Mouse (Mus musculus): ENCODE data around the gene Lrch3. TPM values are rescaled to one million over a fixed set of nuclear protein-coding genes. Genes with fewer than 3 reads are reported as not detected.
"Not testable (repeated sequence)": the region's sequence is repeated elsewhere in the genome, so short reads cannot be mapped to it uniquely, and the experiment has no call there.

The Lrch3 gene
- total RNA-seq, 2 experiments from 2014 or later, result 37.7 to 39.3 TPM

- intact Hi-C loops (cut with DNase I), result loop anchor here (2.0 kb wide), 1 partner anchor 31 kb away; no protein-coding TSS in a partner anchor
- no peak for DNase-seq (ENCODE audit: extremely low spot score in 1 of 2, low spot score in 2 of 2)
- Histone ChIP-seq H3K4me3 (peak overlapping the region; percentile 100), H3K27ac (no peak overlapping the region)
- TF ChIP-seq CTCF (IDR thresholded peaks at IDR 0.05), result no peak
Observed at GRCm38 (mm10) chr16:32915292-32916068, 1.6 kb downstream of the Lrch3 start.

GRCm38 (mm10) chr16:32926629-32927028, 12.7 kb downstream of the Lrch3 start:
- H3K4me3 ChIP-seq; intact Hi-C loops (cut with DNase I); DNase-seq (ENCODE audit: extremely low spot score in 1 of 2, low spot score in 2 of 2); H3K27ac ChIP-seq: not testable (repeated sequence)

- TF ChIP-seq CTCF (IDR thresholded peaks at IDR 0.05), result no peak
- no peak for DNase-seq (ENCODE audit: extremely low spot score in 1 of 2, low spot score in 2 of 2)
- Histone ChIP-seq H3K27ac (no peak overlapping the region), H3K4me3 (no peak overlapping the region)
- intact Hi-C loops (cut with DNase I), result no loop called here
Observed at GRCm38 (mm10) chr16:32927044-32927443, 13.1 kb downstream of the Lrch3 start.

GRCm38 (mm10) chr16:32929918-32930317, 16.0 kb downstream of the Lrch3 start:
- DNase-seq (ENCODE audit: extremely low spot score in 1 of 2, low spot score in 2 of 2), result no peak
- Histone ChIP-seq H3K27ac (no peak overlapping the region), H3K4me3 (no peak overlapping the region)
- TF ChIP-seq CTCF (IDR thresholded peaks at IDR 0.05), result no peak
- intact Hi-C loops (cut with DNase I), result no loop called here

GRCm38 (mm10) chr16:32934470-32934869, 20.6 kb downstream of the Lrch3 start:
- TF ChIP-seq CTCF (IDR thresholded peaks at IDR 0.05), result no peak
- DNase-seq (ENCODE audit: extremely low spot score in 1 of 2, low spot score in 2 of 2), result no peak
- H3K4me3 ChIP-seq, result no peak overlapping the region
- intact Hi-C loops (cut with DNase I), result no loop called here
- H3K27ac ChIP-seq, result no peak overlapping the region

GRCm38 (mm10) chr16:32935088-32935487, 21.2 kb downstream of the Lrch3 start:
- no peak for TF ChIP-seq CTCF (IDR thresholded peaks at IDR 0.05)
- Histone ChIP-seq H3K27ac (peak overlapping the region; percentile 48), H3K4me3 (no peak overlapping the region)
- intact Hi-C loops (cut with DNase I), result no loop called here
- DNase-seq (ENCODE audit: extremely low spot score in 1 of 2, low spot score in 2 of 2), result no peak

- no peak overlapping the region for H3K4me3 ChIP-seq
- DNase-seq (ENCODE audit: extremely low spot score in 1 of 2, low spot score in 2 of 2), result no peak
- no peak overlapping the region for H3K27ac ChIP-seq
- intact Hi-C loops (cut with DNase I), result no loop called here
- no peak for TF ChIP-seq CTCF (IDR thresholded peaks at IDR 0.05)
Observed at GRCm38 (mm10) chr16:32937358-32937757, 23.5 kb downstream of the Lrch3 start.

- H3K4me3 ChIP-seq; intact Hi-C loops (cut with DNase I); H3K27ac ChIP-seq: not testable (repeated sequence)
- peak; percentile 36 to 65 for DNase-seq (ENCODE audit: extremely low spot score in 1 of 2, low spot score in 2 of 2)
Observed at GRCm38 (mm10) chr16:32939301-32939700, 25.4 kb downstream of the Lrch3 start.

GRCm38 (mm10) chr16:32939716-32940115, 25.8 kb downstream of the Lrch3 start:
- H3K27ac ChIP-seq; DNase-seq (ENCODE audit: extremely low spot score in 1 of 2, low spot score in 2 of 2); H3K4me3 ChIP-seq; intact Hi-C loops (cut with DNase I): not testable (repeated sequence)

- intact Hi-C loops (cut with DNase I); H3K27ac ChIP-seq; DNase-seq (ENCODE audit: extremely low spot score in 1 of 2, low spot score in 2 of 2); H3K4me3 ChIP-seq: not testable (repeated sequence)
Observed at GRCm38 (mm10) chr16:32941226-32941625, 27.3 kb downstream of the Lrch3 start.

- no peak for DNase-seq (ENCODE audit: extremely low spot score in 1 of 2, low spot score in 2 of 2)
Observed at GRCm38 (mm10) chr16:32942694-32943093, 28.8 kb downstream of the Lrch3 start.

GRCm38 (mm10) chr16:32945379-32945778, 31.5 kb downstream of the Lrch3 start:
- TF ChIP-seq CTCF (IDR thresholded peaks at IDR 0.05), result no peak
- H3K27ac ChIP-seq, result peak overlapping the region; percentile 36; the same call in 1 of the 2 replicates
- no peak for DNase-seq (ENCODE audit: extremely low spot score in 1 of 2, low spot score in 2 of 2)
- H3K4me3 ChIP-seq, result no peak overlapping the region
- intact Hi-C loops (cut with DNase I), result no loop called here

More at GRCm38 (mm10) chr16:32942694-32943093, 28.8 kb downstream of the Lrch3 start:
- Histone ChIP-seq H3K4me3 (no peak overlapping the region), H3K27ac (no peak overlapping the region)
- TF ChIP-seq CTCF (IDR thresholded peaks at IDR 0.05), result no peak
- intact Hi-C loops (cut with DNase I), result no loop called here

- no peak for TF ChIP-seq CTCF (IDR thresholded peaks at IDR 0.05)
- Histone ChIP-seq H3K27ac (no peak overlapping the region), H3K4me3 (no peak overlapping the region)
- no peak for DNase-seq (ENCODE audit: extremely low spot score in 1 of 2, low spot score in 2 of 2)
- intact Hi-C loops (cut with DNase I), result no loop called here
Observed at GRCm38 (mm10) chr16:32948016-32948415, 34.1 kb downstream of the Lrch3 start.
